Mouse (Mus musculus): ENCODE measurements at regions not wholly inside any gene's neighbourhood (a gene's known extent, or its start where the extent isn't known, plus 50 kb on each side); places are given as distances from the start of the nearest gene placed in this dataset.
"Not testable (repeated sequence)": the region's sequence is repeated elsewhere in the genome, so short reads cannot be mapped to it uniquely, and the experiment has no call there.

DNA sequence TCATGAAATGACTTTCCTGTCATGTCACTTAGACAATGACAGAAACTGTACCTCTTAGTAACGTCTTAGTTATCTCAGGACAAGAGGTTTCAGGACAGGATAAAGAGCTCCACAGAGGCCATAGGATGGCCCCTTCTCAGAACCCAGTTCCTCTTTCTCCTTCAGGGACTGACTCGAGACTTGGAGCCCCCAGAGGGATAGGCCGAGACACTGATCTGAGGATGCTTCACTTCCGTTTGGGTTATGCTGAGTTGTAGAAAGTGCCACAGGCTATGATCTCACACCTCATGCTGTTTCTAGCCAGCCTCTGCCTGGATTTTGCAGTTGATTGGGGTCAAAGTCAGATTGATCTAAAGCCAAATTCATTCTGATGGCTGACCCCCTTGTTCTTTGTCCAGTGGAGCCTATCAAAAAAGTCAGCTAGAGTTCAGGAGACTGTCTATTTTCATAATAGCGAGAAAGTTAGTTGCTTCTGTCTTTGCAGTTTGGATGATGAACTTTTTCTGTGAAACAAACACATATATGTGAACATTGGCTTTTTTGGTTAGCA is 70.7 kb downstream of the Sult3a2 start:
- Histone ChIP-seq H3K27ac (ENCODE audit: insufficient read depth, low read length) (no peak overlapping the region), H3K4me3 (ENCODE audit: insufficient read depth, low read length) (no peak overlapping the region), H3K4me1 (ENCODE audit: control insufficient read depth, insufficient read depth, low read length) (no peaks in the 10 kb centered on the region)
- no peak for TF ChIP-seq POLR2A (IDR thresholded peaks at IDR 0.05; ENCODE audit: extremely low read depth, insufficient read depth, low read length)
- TF ChIP-seq CTCF (IDR thresholded peaks at IDR 0.05; ENCODE audit: extremely low read depth, insufficient read depth, low read length) = no peak

- not testable (repeated sequence) for H3K27ac ChIP-seq (ENCODE audit: insufficient read depth, low read length); H3K4me3 ChIP-seq (ENCODE audit: insufficient read depth, low read length)
Measured at GRCm38 (mm10) chr10:33708656-33709055, 77.8 kb downstream of the Sult3a2 start.

DNA sequence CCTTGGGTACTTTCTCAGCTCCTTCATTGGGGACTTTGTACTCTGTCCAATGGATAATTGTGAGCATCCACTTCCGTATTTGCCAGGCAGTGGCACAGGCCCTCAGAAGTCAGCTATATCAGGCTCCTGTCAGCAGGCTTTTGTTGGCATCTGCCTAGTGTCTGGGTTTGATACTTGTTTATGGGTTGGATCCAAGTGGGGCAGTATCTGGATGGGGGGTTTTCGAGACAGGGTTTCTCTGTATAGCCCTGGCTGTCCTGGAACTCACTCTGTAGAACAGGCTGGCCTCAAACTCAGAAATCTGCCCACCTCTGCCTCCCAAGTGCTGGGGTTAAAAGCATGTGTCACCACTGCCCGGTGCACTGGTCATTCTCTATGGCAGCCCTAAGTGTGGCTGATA is 79.7 kb upstream of the Clvs2 start:
- not testable (repeated sequence) for H3K4me1 ChIP-seq (ENCODE audit: control insufficient read depth, insufficient read depth, low read length); H3K27ac ChIP-seq (ENCODE audit: insufficient read depth, low read length); H3K4me3 ChIP-seq (ENCODE audit: insufficient read depth, low read length)

More at GRCm38 (mm10) chr10:33708656-33709055, 77.8 kb downstream of the Sult3a2 start:
- H3K4me1 ChIP-seq (ENCODE audit: control insufficient read depth, insufficient read depth, low read length) = not testable (repeated sequence)

DNA sequence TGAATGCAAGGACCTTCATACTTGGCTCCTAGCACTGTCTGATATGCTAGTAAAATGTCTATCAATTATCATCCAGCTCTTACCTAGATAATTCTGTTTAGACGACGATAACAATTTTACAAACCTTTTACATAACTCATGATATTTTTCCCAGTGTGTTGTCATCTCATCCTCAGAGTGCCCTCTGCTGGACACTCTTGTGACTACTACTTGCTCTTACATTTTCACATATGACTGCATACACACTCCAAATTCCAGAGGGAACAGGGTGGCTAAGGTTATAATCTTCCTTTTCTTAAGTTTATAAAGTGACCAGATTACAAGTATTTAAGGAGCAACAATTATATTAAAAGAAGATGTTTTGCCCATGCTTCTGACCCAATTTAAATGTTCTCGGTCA is 78.9 kb upstream of the Clvs2 start:
- Histone ChIP-seq H3K4me3 (ENCODE audit: insufficient read depth, low read length) (no peak overlapping the region), H3K27ac (ENCODE audit: insufficient read depth, low read length) (no peak overlapping the region), H3K4me1 (ENCODE audit: control insufficient read depth, insufficient read depth, low read length) (no peaks in the 10 kb centered on the region)
- peak; percentile 49 for TF ChIP-seq CTCF (IDR thresholded peaks at IDR 0.05; ENCODE audit: extremely low read depth, insufficient read depth, low read length)
- no peak for TF ChIP-seq POLR2A (IDR thresholded peaks at IDR 0.05; ENCODE audit: extremely low read depth, insufficient read depth, low read length)

All from cortical plate, adult 2 months (tissue).